Mouse (Mus musculus) liver, postnatal 0 days (tissue): Measurements from ENCODE around the gene Gm30083.

Experiments used
- CTCF ChIP-seq: sonication (generic); IDR thresholded peaks from 2 replicates; pipeline ENCODE4 v1.5.1; 2016; ENCODE audit warnings: antibody characterized with exemption, low read depth
- EP300 ChIP-seq: IDR thresholded peaks from 2 replicates; pipeline ENCODE4 v1.6.1; 2016; ENCODE audit warnings: antibody characterized with exemption, low read depth, mild to moderate bottlenecking

GRCm38 (mm10) chr14:33942222-33942621, 72.8 kb downstream of the Gm30083 start:
- TF ChIP-seq CTCF (no peak), EP300 (no peak)
